Mouse (Mus musculus) testis, adult 2 months (tissue): ENCODE data around the gene Vav1.

Experiments
- CTCF ChIP-seq: fragments of 200-500 bp; IDR thresholded peaks from 2 replicates; pipeline ENCODE4 v1.5.1; 2012; ENCODE audit warnings: low read depth, mild to moderate bottlenecking, inconsistent platforms, low read length, moderate library complexity; ENCODE audit not compliant: control insufficient read depth, insufficient read depth, insufficient replicate concordance
- POLR2A ChIP-seq: fragments of 200-500 bp; IDR thresholded peaks from 2 replicates; pipeline ENCODE4 v1.6.1; 2012; ENCODE audit warnings: low read depth, mild to moderate bottlenecking, inconsistent platforms, low read length, moderate library complexity; ENCODE audit not compliant: control insufficient read depth

DNA sequence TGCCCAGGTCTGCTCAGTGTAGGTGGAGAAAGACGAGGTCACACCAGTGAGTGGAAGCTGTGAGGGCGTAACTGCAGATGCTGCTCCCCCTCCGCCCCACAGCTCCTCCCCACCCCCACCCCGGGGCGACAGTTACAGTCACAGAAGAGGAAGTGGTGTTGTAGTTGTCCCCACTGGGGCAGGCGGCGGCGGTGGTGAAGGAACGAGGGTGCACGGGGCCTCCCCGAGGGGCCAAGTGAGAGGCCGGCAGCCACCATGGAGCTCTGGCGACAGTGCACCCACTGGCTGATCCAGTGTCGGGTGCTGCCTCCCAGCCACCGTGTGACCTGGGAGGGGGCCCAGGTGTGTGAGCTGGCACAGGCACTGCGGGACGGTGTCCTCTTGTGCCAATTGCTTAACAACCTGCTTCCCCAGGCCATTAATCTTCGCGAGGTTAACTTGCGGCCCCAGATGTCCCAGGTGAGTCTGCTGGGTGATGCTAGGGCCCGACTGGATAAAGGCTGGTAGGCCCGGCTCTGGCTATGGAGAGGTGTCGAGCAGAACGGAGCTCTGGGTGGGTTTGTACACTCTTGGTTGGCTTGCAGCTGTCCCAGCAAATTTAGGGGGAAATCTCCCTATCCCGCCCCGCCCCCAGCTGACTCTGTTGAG, at the start of gene Vav1:
- TF ChIP-seq CTCF (no peak), POLR2A (no peak)
